Mouse (Mus musculus) kidney, adult 8-10 months (tissue): Measurements from ENCODE around the gene Eftud2.

ENCODE experiments used
- DNase-seq, 2 experiments: peaks; one replicate each; pipeline ENCODE4 v3.0.0; 2022

Eftud2 gene

DNA sequence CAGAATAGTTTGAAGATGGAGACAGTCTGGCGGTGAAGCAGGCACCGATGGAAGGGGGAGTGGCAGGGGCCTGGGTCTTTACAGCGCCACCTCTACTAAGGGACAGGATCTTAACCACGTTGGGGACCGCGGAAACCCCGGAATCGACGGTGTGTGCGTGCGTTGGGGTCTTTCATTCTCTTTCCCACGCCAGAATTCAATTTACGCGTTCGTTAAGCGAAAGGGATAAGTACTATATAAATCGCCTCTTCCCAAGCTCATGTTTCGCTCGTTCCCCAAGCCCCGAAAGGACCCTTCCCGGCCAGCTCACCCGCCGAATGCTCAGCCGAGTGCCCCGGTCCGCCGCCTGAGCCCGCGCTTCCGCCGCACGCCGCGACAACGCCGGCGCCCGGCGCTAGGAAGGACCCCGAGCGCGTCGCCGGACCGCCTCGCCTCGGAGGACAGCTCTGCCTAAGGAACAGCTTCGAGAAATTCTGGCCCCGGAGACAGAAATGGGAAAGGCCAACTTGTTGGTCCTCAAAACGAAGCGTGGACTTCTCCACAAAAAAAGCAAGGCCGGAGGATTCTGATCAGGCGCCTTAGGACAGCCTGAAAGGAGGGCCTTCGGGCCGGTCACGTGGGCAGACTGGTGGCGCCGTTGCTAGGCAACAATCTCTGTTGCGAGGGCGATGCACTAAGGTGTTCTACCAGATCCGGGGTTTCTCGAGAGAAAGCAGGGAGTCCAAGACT is at the start of gene Eftud2, which contains the start of gene Ccdc103:
TSS of gene Eftud2 (minus strand) at position 401 of the 729 bp plus-strand sequence.
TSS of gene Ccdc103 (plus strand) at position 620 of the 729 bp plus-strand sequence.
- DNase-seq, result peak; percentile 88 to 93

DNA sequence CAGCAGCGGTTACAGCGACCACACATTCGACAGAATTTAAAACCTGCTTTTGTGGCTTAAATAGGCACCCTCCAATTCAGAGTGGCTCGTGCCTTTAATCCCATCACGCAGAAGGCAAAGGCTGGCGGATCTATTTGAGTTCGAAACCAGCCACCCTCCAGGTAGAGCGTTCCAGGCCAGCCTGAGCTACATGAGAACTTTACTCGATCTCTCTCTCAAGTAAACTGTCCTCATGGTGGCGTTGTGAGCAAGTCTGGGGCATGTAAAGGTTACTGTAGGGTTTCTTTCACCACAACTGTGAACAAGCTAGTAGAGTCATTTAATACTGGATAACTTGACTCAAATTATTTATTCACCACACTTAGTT is 44.5 kb upstream of the Eftud2 start:
- DNase-seq, result no peak

DNA sequence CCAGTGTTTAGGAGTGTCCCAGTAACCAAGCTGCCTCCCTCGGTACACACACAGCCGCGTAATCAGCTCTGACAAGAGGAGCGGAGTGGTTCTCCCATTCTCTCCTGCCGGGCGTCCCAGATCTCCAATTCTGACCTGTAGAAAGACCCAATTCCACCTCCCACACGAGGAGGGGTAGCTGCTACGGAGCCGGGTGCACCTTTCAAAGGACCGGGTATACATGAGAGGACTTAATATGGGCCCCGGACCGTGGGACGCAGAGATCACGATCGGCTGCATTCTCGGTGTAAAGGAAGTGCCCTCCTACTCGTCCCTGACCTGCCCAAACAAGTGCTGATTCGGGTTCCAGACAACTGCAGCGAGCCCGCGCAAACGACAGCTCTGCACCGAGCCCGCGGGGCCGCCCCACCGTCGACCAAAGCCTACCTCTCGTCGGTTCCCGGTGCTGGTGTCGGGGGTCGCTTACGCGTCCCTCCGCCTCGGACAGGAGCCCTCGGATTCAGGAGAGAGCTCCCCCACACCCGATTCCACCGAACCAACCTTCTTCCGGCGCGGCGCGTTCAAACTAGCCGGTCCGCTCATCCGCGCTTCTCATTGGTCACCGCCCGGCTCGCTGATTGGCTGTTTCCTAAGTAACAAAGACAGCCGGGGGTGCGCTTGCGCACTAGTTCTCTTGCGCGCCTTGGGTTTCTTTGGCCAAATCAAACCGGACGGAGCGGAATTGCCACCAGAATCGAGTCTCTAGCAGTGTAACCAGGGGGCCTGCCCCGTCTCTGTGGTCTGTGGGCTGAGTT is 44.0 kb upstream of the Eftud2 start, which contains the start of gene Kif18b:
TSS of gene Kif18b (minus strand) at position 568 of the 794 bp plus-strand sequence.
- peak; percentile 94 to 95 for DNase-seq

DNA sequence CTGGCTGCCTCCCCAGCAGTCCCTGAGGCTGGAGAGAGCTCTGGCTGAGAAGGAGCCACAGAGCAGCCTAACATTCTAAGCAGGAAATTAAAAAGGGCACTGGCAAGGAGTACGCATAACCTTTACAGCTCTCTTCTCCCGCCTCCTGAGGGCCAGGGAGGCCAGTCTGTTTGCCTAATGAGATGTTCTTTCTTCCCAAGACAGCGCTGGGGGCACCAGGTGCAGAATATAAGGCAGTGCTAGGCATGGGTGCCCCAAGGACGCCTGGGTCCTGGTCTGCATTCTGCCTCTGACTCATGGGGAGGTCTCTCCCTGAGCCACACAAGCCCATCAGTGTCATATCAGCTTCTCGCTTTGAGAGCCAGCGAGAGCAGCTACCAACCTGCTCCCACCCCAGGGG is 40.7 kb upstream of the Eftud2 start:
- no peak for DNase-seq

DNA sequence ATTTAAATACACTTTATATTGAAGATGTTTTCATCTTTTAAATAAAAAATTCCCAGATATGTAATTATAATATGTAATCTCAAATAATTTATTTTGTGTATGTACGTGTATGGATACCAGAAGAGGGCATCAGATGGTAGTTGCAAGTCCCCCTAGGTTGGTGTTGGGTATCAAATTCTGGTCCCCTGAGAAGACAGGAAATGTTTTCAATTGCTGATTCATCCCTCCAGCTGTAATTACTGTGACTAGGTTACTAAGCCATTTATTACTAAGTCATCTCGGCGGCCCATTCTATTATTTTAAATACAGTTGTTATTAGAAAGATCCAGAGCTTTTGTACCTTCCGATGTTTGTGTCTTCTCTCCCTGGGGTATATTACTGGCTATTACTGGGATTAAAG is 37.3 kb upstream of the Eftud2 start:
- no peak for DNase-seq

DNA sequence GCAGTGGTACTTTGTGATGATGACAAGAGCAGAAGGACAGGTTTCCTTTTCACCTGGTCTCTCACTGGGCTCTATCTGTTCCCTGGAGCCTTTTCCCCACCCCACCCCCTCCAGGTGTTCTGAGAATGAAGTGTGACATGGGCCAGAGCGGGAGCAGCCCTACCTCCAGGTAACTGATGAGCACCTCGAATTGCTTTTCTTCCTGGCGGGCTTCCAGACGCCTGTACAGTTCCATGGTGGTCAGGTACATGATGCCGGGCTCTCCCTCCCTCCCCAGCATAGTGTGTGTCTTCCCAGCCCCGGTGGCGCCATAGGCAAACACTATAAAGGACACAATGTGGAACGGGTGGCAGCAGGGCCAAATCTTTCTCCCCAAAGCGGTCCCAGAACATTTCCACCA is 34.6 kb upstream of the Eftud2 start:
- no peak for DNase-seq

DNA sequence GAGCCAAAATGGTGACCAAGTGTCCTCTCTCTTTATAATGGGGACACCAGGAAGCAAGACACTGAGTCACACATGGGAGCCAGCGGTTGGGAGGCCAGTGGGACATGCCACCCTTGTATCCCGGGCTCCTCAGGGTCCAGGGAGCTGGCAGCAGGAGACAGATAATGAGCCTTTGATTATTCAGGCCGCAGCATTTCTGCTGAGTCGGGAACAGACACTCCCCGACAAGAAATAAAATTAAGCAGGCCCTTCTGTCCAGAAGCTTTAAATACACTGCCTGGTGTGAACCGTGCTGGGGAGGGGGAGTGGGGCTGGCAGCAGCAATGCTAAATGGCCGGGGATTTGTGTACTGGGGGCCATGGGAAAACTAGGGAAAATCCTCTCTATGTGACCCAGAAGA is 30.6 kb upstream of the Eftud2 start:
- DNase-seq, result no peak

DNA sequence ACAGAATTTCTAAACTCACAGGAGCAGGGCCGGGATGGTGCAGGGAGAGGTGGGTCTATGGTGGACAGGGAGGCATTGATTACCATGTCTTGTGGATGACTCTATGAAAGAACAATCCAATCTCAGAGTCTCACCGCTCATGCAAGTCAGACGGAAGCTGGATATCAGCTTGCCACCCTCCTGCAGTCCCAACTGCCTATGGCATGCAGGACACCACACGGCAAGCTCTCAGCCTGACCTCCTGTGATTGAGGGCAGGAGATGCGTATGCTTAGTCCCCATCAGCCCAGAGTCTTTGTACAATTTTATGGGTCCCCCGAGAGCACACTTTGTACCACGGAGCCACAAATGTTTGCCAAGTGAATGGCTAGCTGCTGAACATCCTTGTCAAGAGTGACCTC is 22.9 kb upstream of the Eftud2 start:
- no peak for DNase-seq

DNA sequence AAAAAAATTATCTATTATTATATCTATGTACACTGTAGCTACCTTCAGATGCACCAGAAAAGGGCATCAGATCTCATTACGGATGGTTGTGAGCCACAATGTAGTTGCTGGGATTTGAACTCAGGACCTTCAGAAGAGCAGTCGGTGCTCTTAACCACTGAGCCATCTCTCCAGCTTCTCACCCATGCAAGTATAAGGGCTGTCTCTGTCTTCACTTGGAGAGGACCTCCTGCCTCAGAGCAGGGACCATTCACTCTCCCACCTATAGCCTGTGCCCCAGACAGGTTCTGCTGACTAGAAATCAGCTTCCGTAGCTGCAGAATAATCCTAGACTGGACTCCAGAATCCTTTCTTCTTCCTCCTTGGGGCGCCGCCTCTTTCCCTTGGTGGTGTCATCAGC is 21.3 kb upstream of the Eftud2 start:
- no peak for DNase-seq

DNA sequence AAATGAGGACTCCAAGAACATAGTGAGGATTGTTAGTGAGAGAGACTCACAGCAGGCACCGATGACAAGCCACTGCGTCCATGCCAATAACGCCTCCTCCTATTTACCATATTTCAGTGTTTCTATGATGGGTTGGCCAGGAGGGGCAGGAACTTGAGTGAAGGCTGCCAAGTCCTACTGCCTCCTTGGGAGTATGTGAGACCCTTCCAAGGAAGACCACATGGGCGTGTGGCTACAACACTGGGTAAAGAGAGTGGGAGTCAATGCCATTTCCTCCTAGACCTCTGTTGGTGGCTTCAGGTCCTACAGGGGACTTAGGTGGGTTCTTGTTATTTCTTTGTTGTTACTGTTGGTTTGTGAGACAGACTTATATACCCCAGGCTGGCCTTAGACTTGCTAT is 20.4 kb upstream of the Eftud2 start:
- no peak for DNase-seq

DNA sequence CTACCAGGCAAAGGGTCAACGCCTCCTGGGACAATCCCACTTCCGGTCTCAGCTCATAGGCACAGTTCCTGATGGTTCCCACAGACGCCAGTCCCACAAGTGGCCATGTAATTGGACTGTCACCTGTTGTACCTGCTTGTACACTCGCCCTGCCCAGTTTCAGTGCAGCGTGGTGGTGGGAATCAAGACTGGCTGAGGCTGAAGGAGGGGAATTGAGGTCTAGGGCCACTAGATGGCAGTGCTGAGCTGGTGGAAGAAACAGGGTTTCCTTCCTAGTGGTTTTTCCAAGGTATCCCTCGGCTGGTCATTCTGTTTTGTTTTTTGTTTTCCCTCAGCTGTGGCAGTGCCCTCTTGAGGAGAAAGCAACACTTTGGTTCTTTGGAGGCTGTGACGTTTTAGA is 20.0 kb upstream of the Eftud2 start, which contains the start of gene Gfap:
TSS of gene Gfap (minus strand) at position 150 of the 400 bp plus-strand sequence.
- DNase-seq, result peak; percentile 52 to 82

DNA sequence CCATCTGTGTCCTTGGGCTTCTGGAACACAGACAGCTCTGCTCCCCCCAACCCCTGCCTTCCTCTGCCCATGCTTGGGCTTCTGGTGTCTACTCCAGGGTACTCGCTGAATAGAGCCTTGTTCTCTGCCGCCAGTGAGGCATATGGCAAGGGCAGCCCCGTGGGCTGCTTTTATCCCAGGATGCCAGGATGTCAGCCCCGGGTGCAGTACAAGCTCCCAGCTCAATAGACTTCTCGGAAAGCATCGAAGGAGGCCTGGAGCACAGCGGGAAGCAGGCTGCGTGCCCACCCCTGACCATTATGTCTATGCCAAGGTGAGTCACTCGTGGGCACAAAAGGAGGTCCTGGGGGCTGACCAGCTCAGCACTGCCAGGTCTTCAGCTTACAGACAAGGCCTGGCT is 17.6 kb upstream of the Eftud2 start:
- no peak for DNase-seq

DNA sequence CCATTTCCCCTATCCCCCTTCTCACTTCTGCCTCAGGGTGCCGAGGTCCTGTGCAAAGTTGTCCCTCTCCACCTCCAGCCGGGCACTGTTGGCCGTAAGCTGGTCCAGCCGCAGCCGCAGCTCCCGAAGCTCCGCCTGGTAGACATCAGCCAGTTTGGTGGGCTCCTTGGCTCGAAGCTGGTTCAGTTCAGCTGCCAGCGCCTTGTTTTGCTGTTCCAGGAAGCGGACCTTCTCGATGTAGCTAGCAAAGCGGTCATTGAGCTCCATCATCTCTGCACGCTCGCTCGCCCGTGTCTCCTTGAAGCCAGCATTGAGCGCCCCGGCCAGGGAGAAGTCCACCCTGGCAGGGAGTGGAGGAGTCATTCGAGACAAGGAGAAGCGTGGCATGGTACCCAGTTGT is 15.9 kb upstream of the Eftud2 start:
- no peak for DNase-seq

DNA sequence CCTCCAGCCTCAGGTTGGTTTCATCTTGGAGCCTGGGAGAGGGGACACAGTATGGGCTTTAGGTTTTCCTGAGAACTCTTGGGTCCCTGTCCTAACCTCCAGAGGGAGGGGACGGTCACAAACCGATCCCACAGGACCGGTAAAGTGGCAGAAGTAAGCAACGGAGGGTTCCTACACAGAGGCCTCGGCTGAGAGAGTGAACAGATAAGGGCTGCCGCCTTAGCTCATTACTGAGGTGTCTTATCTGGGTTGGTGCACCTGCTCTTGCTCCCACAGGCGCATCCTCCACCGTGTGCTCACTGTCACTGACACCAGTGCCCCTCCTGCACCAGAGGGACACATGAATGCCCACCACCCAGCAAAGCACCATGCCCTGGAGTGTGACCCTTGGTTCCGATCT is 15.0 kb upstream of the Eftud2 start:
- DNase-seq, result no peak

DNA sequence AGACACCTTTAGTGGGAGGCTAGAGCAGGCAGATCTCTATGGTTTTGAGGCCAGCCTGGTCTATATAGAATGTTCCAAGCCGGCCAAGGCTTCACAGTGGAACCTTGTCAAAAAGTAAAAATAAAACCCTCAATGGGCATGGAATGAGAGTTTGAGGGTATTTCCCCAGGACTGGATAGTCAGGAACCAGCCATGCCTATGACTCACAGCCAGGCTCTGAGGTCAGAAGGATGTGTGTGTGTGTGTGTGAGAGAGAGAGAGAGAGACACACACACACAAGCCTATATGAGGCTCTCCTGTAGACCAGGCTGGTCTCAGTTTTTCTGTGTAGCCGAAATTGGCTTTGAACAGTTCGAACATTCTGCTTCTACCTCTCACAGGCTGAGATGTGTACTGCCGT is 13.9 kb upstream of the Eftud2 start:
- no peak for DNase-seq

DNA sequence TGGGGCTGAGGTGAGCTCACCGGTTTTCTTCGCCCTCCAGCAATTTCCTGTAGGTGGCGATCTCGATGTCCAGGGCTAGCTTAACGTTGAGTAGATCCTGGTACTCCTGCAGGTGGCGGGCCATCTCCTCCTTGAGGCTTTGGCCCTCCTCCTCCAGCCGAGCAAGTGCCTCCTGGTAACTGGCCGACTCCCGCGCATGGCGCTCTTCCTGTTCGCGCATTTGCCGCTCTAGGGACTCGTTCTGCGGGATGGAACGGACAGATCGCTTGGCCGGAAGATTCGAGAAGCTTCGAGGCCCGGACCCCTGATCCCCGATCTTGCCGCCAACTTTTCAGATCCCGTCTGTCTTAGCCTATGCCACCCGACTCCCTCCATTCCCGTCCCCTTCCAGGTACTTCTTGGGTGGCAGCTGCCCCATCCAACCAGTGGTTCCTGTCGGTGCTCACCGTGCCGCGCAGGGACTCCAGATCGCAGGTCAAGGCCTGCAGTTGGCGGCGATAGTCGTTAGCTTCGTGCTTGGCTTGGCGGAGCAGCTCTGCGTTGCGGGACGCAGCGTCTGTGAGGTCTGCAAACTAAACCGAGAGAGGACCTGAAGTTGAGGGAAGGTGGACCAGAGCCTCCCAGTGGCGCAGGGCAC is 12.3 kb upstream of the Eftud2 start:
- peak; percentile 83 to 85 for DNase-seq

DNA sequence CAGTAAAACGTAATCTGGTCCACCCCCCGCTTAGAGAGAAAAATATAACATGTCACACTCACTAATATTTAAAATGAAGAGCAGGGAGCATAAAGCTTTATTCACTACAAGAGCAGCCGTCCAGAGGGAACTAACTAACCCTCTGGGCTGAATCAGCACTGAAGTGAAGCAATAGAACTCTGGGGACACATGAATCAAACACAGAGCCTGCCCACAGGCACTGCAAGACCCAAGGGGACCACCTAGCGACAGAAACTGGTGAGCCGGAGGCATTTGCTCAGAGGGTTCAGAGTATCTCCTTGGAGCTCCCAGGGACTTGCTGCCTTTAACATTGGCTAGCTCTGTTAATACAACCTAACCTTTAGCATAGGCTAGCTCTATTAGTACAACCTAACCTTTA is 9.3 kb upstream of the Eftud2 start:
- no peak for DNase-seq

DNA sequence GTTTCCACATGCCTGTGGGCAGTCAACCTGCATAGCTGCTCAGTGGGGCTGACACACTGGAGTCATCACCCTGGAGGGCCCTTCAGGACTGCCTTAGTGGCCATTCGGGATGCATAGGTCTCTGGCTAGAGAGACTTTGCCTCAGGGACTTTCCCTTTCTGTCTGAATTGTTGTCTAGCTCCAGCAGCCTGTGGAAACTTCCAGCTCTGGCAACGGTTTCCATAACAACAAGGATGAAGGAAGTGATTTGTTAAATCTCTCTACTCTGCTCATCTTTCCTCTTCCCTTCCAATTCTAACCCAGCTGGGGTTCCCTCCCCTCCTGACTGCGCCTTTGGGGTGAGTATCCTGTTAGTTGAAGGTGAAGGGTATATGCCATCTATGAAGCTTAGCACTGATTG is 7.3 kb upstream of the Eftud2 start:
- DNase-seq, result no peak

DNA sequence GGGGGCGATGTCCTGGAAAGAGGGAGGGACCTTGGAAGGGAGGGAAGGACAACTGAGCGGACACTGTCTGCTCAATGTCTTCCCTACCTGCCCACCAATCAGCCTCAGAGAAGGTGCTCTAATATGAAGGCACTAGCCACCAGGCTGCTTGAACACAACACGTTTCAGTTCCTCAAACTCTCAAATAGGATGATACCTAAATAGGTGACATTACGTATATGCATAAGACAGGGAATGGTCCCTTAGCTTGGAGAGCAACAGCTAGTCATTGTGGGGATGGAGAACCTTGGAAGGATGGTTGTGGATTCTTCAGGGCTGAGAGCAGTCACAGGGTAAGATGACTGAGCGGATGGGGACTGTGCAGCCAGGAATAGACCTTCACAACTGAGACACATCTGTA is 6.6 kb upstream of the Eftud2 start:
- no peak for DNase-seq

DNA sequence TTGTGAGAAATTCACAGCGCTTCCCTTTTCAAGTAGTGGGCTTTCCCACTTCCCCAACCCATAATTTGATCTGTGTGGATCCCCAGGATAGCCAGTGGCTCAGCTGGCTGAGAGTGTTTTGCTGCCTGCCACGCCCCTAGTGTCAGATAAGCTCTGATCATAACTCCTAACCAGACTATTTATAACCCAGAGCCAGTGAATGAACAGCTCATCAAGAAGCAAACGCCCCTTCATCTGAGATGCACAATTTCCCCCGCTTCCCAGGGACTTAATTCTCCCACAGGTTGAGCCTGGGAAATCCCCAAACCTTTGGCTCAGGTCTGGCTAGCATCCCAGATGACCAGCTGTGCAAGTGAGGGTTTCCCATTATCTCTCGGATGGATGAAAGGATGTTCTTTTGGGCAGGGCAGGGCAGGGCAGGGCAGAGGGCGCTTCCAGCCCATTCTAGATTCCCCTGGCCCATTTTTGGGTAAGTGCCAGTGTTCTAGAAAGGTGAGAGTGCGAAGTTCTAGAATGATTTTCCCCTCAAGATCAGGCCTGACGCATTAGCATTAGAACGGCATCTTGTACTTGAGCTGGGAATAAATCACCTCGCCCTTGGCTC is 3.9 kb upstream of the Eftud2 start, which contains the start of gene Fam187a:
TSS of gene Fam187a (plus strand) at position 554 of the 604 bp plus-strand sequence.
- DNase-seq, result no peak

DNA sequence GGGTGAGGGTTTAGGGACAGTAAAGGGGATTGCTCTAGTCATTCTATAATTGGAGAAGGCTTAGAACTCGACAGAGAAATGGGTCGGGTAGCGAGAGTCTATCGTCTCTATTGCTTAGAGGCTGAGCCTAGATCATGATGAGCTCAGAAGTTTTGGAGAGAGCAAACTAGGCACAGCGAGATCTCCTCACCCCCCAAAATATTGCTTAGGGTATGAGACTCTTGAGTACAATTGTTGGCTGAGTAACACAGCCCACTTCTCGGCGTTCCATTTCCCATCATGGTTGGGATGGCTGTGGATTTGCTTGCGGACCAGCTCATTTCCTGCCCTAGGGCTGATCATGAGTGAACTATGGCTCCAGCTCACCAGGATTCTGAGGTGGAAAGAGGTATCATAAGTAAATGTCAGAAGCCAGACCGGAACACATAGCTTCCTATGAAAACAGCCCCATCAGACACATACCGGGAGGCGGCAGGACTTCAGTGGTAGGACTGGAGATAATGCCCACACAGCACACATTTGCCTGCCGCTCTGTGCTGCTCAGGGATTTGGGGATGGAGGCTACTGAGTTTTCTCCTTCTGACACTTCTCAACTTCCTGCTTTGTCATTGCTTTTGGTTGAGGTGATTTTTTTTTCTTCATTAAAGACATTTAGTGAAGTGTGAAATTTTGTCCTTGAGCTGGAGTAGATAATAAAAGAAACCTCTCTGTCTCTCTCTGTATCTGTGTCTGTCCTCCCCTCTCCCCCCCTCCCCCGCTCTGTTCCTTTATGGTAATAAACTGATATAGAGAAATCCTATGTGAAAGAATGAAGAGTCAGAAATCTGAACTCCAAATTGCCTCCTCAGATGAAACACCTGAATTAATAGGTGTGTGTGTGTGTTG is 771 bp upstream of the Eftud2 start:
- no peak for DNase-seq

DNA sequence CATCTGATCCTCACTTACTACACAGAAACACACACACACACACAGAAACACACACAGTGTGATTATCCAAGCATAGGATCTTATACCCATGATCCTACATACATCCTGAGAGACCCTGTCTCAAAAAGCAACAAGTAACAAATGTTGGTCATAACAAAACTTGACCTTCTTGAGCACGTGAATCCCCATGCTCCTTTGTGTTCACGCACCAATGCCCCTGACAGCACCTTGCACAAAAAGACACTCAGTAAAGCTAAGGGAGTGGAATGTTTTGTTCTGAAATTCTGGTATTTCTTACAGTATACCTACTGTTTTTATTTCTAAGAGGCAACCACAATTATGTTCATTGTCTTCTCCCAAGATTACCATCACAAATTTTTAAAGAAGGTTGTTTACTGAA is 1.2 kb downstream of the Eftud2 start:
- DNase-seq, result no peak
